Mouse (Mus musculus): ENCODE results near the gene Nxn.

DNA sequence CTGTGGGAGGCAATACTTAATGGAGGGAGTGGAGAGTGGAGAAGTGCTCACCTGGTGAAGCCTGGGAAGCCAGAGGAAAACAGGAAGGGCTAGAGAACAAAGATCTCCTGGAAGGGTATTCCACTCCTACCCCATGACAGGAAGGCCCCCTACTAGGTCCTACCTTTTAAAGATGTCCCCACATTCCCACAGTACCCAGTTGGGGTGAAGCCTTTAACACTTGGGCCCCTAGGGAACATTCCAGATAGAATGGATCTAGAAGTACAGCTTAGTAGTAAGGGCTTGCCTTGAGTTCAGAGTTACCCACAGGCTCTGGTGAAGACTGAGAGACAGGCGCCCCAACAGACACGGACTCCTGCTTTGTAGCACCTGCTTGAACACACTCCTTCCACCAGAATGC lies 72.9 kb downstream of the Nxn start:
- no peak for TF ChIP-seq POLR2A (IDR thresholded peaks at IDR 0.05; ENCODE audit: insufficient read depth, low read depth, low read length)
- no peak for TF ChIP-seq CTCF (IDR thresholded peaks at IDR 0.05)
- no peak for TF ChIP-seq EP300 (IDR thresholded peaks at IDR 0.05; ENCODE audit: insufficient read depth, low read depth, low read length)

All from heart, adult 2 months (tissue).